Mouse (Mus musculus) limb, embryonic 10.5 days (tissue): Measurements from ENCODE around the gene Kpna6. TPM values are rescaled to one million over a fixed set of nuclear protein-coding genes. Genes with fewer than 3 reads are reported as not detected.

Experiments
- DNase-seq: peaks from one replicate; pipeline ENCODE4 v3.0.0-alpha.2; 2017; ENCODE audit warnings: low spot score
- H3K27ac ChIP-seq: fragments of 300-500 bp; sonication (generic); 2 replicates; pipeline ENCODE4 v1.5.1; 2016; ENCODE audit warnings: mild to moderate bottlenecking
- H3K27me3 ChIP-seq: fragments of 300-500 bp; sonication (generic); 2 replicates; pipeline ENCODE4 v1.6.1; 2016; ENCODE audit warnings: low read depth, mild to moderate bottlenecking; ENCODE audit not compliant: poor library complexity, severe bottlenecking
- H3K36me3 ChIP-seq: fragments of 300-500 bp; sonication (generic); 2 replicates; pipeline ENCODE4 v1.6.1; 2016; ENCODE audit warnings: mild to moderate bottlenecking, moderate library complexity
- H3K4me1 ChIP-seq: fragments of 300-500 bp; sonication (generic); 2 replicates; pipeline ENCODE4 v1.6.1; 2016
- H3K4me3 ChIP-seq: fragments of 300-500 bp; sonication (generic); 2 replicates; pipeline ENCODE4 v1.5.1; 2016; ENCODE audit warnings: mild to moderate bottlenecking, moderate library complexity
- H3K9me3 ChIP-seq: fragments of 300-500 bp; sonication (generic); replicated peaks from 2 replicates; pipeline ENCODE4 v1.6.1; 2016; ENCODE audit warnings: mild to moderate bottlenecking
- WGBS: fragments of 180-500 bp; shearing (Covaris S2); methylation state at CpG from one replicate; pipeline ENCODE4 v1.1.7; 2016; 5-methylcytosine and 5-hydroxymethylcytosine counted together
- polyA plus RNA-seq: library from polyadenylated mRNA; unstranded; fragments of >200 nt; fragmentation: Nextera tagmentation; extraction: Ambion mirVana; gene quantifications from 2 replicates; pipeline ENCODE4 v1.2.1, GENCODE M21; 2016

Kpna6 gene
- polyA plus RNA-seq, 1 experiment from 2014 or later = 14.8 TPM

GRCm38 (mm10) chr4:129621283-129621841 is 51.2 kb downstream of the Kpna6 start:
- Histone ChIP-seq H3K27ac (no peak overlapping the region), H3K9me3 (no peaks in the 10 kb centered on the region), H3K4me1 (peaks cover 58% of the 10 kb centered on the region), H3K4me3 (no peak overlapping the region), H3K27me3 (no peaks in the 10 kb centered on the region), H3K36me3 (peaks cover 27% of the 10 kb centered on the region)
- WGBS = 86% methylated on average over 8 of the region's 8 CpGs
- no peak for DNase-seq

- 86% methylated on average over 11 of the region's 11 CpGs for WGBS
- peaks cover 52% of the 10 kb centered on the region for H3K4me1 ChIP-seq
These were observed 51.9 kb downstream of the Kpna6 start for GRCm38 (mm10) chr4:129620419-129621282.

GRCm38 (mm10) chr4:129618786-129619691 is 53.5 kb downstream of the Kpna6 start, which contains the start of gene Iqcc:
Gene Iqcc, minus strand, starts transcription at chr4:129619099.
- WGBS = 6% methylated on average over 44 of the region's 44 CpGs
- peak within 1 kb of the TSS; percentile 90 for H3K27ac ChIP-seq
- no peaks in the 10 kb centered on the region for H3K9me3 ChIP-seq
- peak; percentile 92 for DNase-seq
- peaks cover 30% of the 10 kb centered on the region for H3K36me3 ChIP-seq
- H3K27me3 ChIP-seq = no peaks in the 10 kb centered on the region
- peaks cover 36% of the 10 kb centered on the region for H3K4me1 ChIP-seq
- H3K4me3 ChIP-seq = peak within 1 kb of the TSS; percentile 73

More at GRCm38 (mm10) chr4:129620419-129621282, 51.9 kb downstream of the Kpna6 start:
- no peaks in the 10 kb centered on the region for H3K27me3 ChIP-seq
- H3K27ac ChIP-seq = 0 out of 2 replicates have a peak overlapping the region, but pooled peaks have one; percentile 14
- peaks cover 28% of the 10 kb centered on the region for H3K36me3 ChIP-seq
- DNase-seq = no peak
- no peaks in the 10 kb centered on the region for H3K9me3 ChIP-seq
- H3K4me3 ChIP-seq = no peak overlapping the region

- Histone ChIP-seq H3K4me3 (peak overlapping the region; percentile 73), H3K9me3 (no peaks in the 10 kb centered on the region), H3K36me3 (peaks cover 30% of the 10 kb centered on the region), H3K4me1 (peaks cover 26% of the 10 kb centered on the region), H3K27me3 (no peaks in the 10 kb centered on the region), H3K27ac (peak overlapping the region; percentile 90; the same call in 1 of the 2 replicates)
- DNase-seq = no peak
- WGBS = 94% methylated on average over 5 of the region's 5 CpGs
These were observed 54.5 kb downstream of the Kpna6 start for GRCm38 (mm10) chr4:129618031-129618430.

- Histone ChIP-seq H3K9me3 (no peaks in the 10 kb centered on the region), H3K4me3 (no peak overlapping the region), H3K27ac (no peak overlapping the region), H3K27me3 (no peaks in the 10 kb centered on the region), H3K4me1 (peaks cover 18% of the 10 kb centered on the region), H3K36me3 (peaks cover 30% of the 10 kb centered on the region)
- DNase-seq = no peak
- 95% methylated on average over 7 of the region's 7 CpGs for WGBS
These were observed 55.4 kb downstream of the Kpna6 start for GRCm38 (mm10) chr4:129617121-129617641.

GRCm38 (mm10) chr4:129616631-129617030 is 55.9 kb downstream of the Kpna6 start:
- Histone ChIP-seq H3K27ac (no peak overlapping the region), H3K4me3 (no peak overlapping the region), H3K36me3 (peaks cover 30% of the 10 kb centered on the region), H3K27me3 (no peaks in the 10 kb centered on the region), H3K4me1 (peaks cover 18% of the 10 kb centered on the region), H3K9me3 (no peaks in the 10 kb centered on the region)
- no peak for DNase-seq
- 90% methylated on average over 3 of the region's 3 CpGs for WGBS

GRCm38 (mm10) chr4:129615801-129616290 is 56.7 kb downstream of the Kpna6 start:
- Histone ChIP-seq H3K4me3 (no peak overlapping the region), H3K9me3 (no peaks in the 10 kb centered on the region), H3K36me3 (peaks cover 27% of the 10 kb centered on the region), H3K27ac (no peak overlapping the region), H3K4me1 (peaks cover 15% of the 10 kb centered on the region), H3K27me3 (no peaks in the 10 kb centered on the region)
- 93% methylated on average over 9 of the region's 9 CpGs for WGBS
- DNase-seq = no peak

- Histone ChIP-seq H3K9me3 (no peaks in the 10 kb centered on the region), H3K36me3 (peaks cover 36% of the 10 kb centered on the region), H3K27ac (no peak within 1 kb of the TSS), H3K4me1 (peaks cover 12% of the 10 kb centered on the region), H3K4me3 (no peak within 1 kb of the TSS), H3K27me3 (no peaks in the 10 kb centered on the region)
- no peak for DNase-seq
- 88% methylated on average over 6 of the region's 6 CpGs for WGBS
These were observed 58.5 kb downstream of the Kpna6 start, which contains the start of gene Dcdc2b for GRCm38 (mm10) chr4:129614093-129614492. Gene Dcdc2b, minus strand, starts transcription at chr4:129614257.

GRCm38 (mm10) chr4:129610472-129610871 is 62.1 kb downstream of the Kpna6 start:
- WGBS = 80% methylated on average over 4 of the region's 4 CpGs
- no peak overlapping the region for H3K27ac ChIP-seq
- peaks cover 48% of the 10 kb centered on the region for H3K36me3 ChIP-seq
- H3K9me3 ChIP-seq = no peaks in the 10 kb centered on the region
- no peak overlapping the region for H3K4me3 ChIP-seq
- H3K27me3 ChIP-seq = no peaks in the 10 kb centered on the region
- DNase-seq = no peak
- H3K4me1 ChIP-seq = peaks cover 7% of the 10 kb centered on the region

- H3K4me1 ChIP-seq = peaks cover 7% of the 10 kb centered on the region
- H3K27ac ChIP-seq = no peak overlapping the region
- peaks cover 52% of the 10 kb centered on the region for H3K36me3 ChIP-seq
- H3K27me3 ChIP-seq = no peaks in the 10 kb centered on the region
- WGBS = 72% methylated on average over 4 of the region's 4 CpGs
- H3K4me3 ChIP-seq = no peak overlapping the region
- no peak for DNase-seq
- no peaks in the 10 kb centered on the region for H3K9me3 ChIP-seq
These were observed 62.5 kb downstream of the Kpna6 start for GRCm38 (mm10) chr4:129610026-129610425.

GRCm38 (mm10) chr4:129609139-129609631 is 63.4 kb downstream of the Kpna6 start:
- Histone ChIP-seq H3K27me3 (no peaks in the 10 kb centered on the region), H3K4me3 (no peak overlapping the region), H3K36me3 (peaks cover 61% of the 10 kb centered on the region), H3K27ac (0 out of 2 replicates have a peak overlapping the region, but pooled peaks have one; percentile 50), H3K4me1 (peaks cover 7% of the 10 kb centered on the region), H3K9me3 (no peaks in the 10 kb centered on the region)
- DNase-seq = no peak
- WGBS = 89% methylated on average over 12 of the region's 12 CpGs
